Mouse (Mus musculus) cerebellum, adult 2 months (tissue): ENCODE results near the gene Nop53. TPM values are rescaled to one million over a fixed set of nuclear protein-coding genes. Genes with fewer than 3 reads are reported as not detected.

Source experiments
- DNase-seq, 2 experiments: peaks; one replicate each; pipeline ENCODE4 v3.0.0; 2021
- H3K27ac ChIP-seq: fragments of 200-500 bp; 2 replicates; pipeline ENCODE4 v1.5.1; 2012; ENCODE audit warnings: low read length, control low read depth, inconsistent platforms; ENCODE audit not compliant: insufficient read depth
- H3K27me3 ChIP-seq: fragments of 200-500 bp; 2 replicates; pipeline ENCODE4 v1.6.1; 2012; ENCODE audit warnings: inconsistent platforms, mild to moderate bottlenecking, low read length, moderate library complexity; ENCODE audit not compliant: control insufficient read depth, insufficient read depth
- H3K4me1 ChIP-seq: fragments of 200-500 bp; 2 replicates; pipeline ENCODE4 v1.6.1; 2011; ENCODE audit warnings: low read length; ENCODE audit not compliant: control insufficient read depth, insufficient read depth
- H3K4me3 ChIP-seq: fragments of 200-500 bp; replicated peaks from 2 replicates; pipeline ENCODE3; 2011; ENCODE audit warnings: mild to moderate bottlenecking, low read depth, low read length, control low read depth; ENCODE audit not compliant: insufficient read depth
- CTCF ChIP-seq: fragments of 200-500 bp; IDR thresholded peaks from 2 replicates; pipeline ENCODE4 v1.5.1; 2011; ENCODE audit warnings: low read depth, mild to moderate bottlenecking, control low read depth, low read length, moderate library complexity, borderline replicate concordance; ENCODE audit not compliant: insufficient read depth
- POLR2A ChIP-seq: fragments of 200-500 bp; IDR thresholded peaks from 2 replicates; pipeline ENCODE4 v1.6.1; 2011; ENCODE audit warnings: low read length, control low read depth, borderline replicate concordance; ENCODE audit not compliant: insufficient read depth
- whole genome bisulfite sequencing: fragments of 180-500 bp; shearing (Covaris S2); methylation state at CpG from one replicate; pipeline ENCODE4 v1.1.7; 2018; 5-methylcytosine and 5-hydroxymethylcytosine counted together
- polyA plus RNA-seq: library from polyadenylated mRNA; depleted of rRNA; stranded (reverse); fragments of >200 nt; gene quantifications from 2 replicates; pipeline ENCODE4 v1.2.3, GENCODE M21; 2012

Nop53 gene
- polyA plus RNA-seq, 1 experiment: 108 TPM

- no peak overlapping the region for H3K4me3 ChIP-seq
- WGBS: 67% methylated on average over 32 of the region's 32 CpGs
- no peak for TF ChIP-seq CTCF
- no peak for TF ChIP-seq POLR2A
- H3K27me3 ChIP-seq: no peaks in the 10 kb centered on the region
- no peak for DNase-seq
- no peak overlapping the region for H3K27ac ChIP-seq
- H3K4me1 ChIP-seq: no peaks in the 10 kb centered on the region
Measured at GRCm38 (mm10) chr7:15963798-15964652, 18.2 kb upstream of the Nop53 start.

- Histone ChIP-seq H3K27me3 (no peaks in the 10 kb centered on the region), H3K27ac (no peak overlapping the region), H3K4me3 (no peak overlapping the region), H3K4me1 (no peaks in the 10 kb centered on the region)
- no peak for DNase-seq
- WGBS: 43% methylated on average over 12 of the region's 12 CpGs
- no peak for TF ChIP-seq CTCF
Measured at GRCm38 (mm10) chr7:15962311-15963288, 16.7 kb upstream of the Nop53 start.

GRCm38 (mm10) chr7:15961798-15962197 is 15.9 kb upstream of the Nop53 start:
- H3K4me1 ChIP-seq: no peaks in the 10 kb centered on the region
- no peak overlapping the region for H3K27ac ChIP-seq
- WGBS: 90% methylated on average over 7 of the region's 7 CpGs
- no peak for TF ChIP-seq POLR2A
- TF ChIP-seq CTCF: no peak
- DNase-seq: no peak
- no peaks in the 10 kb centered on the region for H3K27me3 ChIP-seq
- H3K4me3 ChIP-seq: no peak overlapping the region

- Histone ChIP-seq H3K4me3 (no peak overlapping the region), H3K27me3 (no peaks in the 10 kb centered on the region), H3K27ac (no peak overlapping the region), H3K4me1 (no peaks in the 10 kb centered on the region)
- DNase-seq: no peak
- TF ChIP-seq POLR2A: no peak
- no peak for TF ChIP-seq CTCF
- 60% methylated on average over 4 of the region's 4 CpGs for WGBS
Measured at GRCm38 (mm10) chr7:15961239-15961638, 15.4 kb upstream of the Nop53 start.

- TF ChIP-seq CTCF: no peak
- TF ChIP-seq POLR2A: no peak
- Histone ChIP-seq H3K27me3 (no peaks in the 10 kb centered on the region), H3K27ac (no peak overlapping the region), H3K4me3 (no peak overlapping the region), H3K4me1 (no peaks in the 10 kb centered on the region)
- DNase-seq: no peak
- WGBS: 52% methylated on average over 4 of the region's 4 CpGs
Measured at GRCm38 (mm10) chr7:15960691-15961090, 14.8 kb upstream of the Nop53 start.

- Histone ChIP-seq H3K27ac (no peak overlapping the region), H3K27me3 (no peaks in the 10 kb centered on the region), H3K4me1 (no peaks in the 10 kb centered on the region), H3K4me3 (no peak overlapping the region)
- no peak for DNase-seq
- 82% methylated on average over 5 of the region's 5 CpGs for WGBS
- TF ChIP-seq CTCF: no peak
Measured at GRCm38 (mm10) chr7:15956143-15956542, 10.3 kb upstream of the Nop53 start.

- Histone ChIP-seq H3K27ac (no peak overlapping the region), H3K4me1 (no peaks in the 10 kb centered on the region), H3K27me3 (no peaks in the 10 kb centered on the region), H3K4me3 (no peak overlapping the region)
- DNase-seq: no peak
- WGBS: 37% methylated on average over 7 of the region's 7 CpGs
- TF ChIP-seq POLR2A: no peak
- no peak for TF ChIP-seq CTCF
Measured at GRCm38 (mm10) chr7:15955509-15955908, 9.6 kb upstream of the Nop53 start.

GRCm38 (mm10) chr7:15954978-15955443 is 9.1 kb upstream of the Nop53 start:
- no peaks in the 10 kb centered on the region for H3K27me3 ChIP-seq
- no peak overlapping the region for H3K4me3 ChIP-seq
- DNase-seq: no peak
- no peak overlapping the region for H3K27ac ChIP-seq
- TF ChIP-seq POLR2A: no peak
- TF ChIP-seq CTCF: no peak
- 24% methylated on average over 21 of the region's 21 CpGs for WGBS
- no peaks in the 10 kb centered on the region for H3K4me1 ChIP-seq
